Mouse (Mus musculus) MEL (cell line): Measurements from ENCODE around the gene Kif3b. TPM values are rescaled to one million over a fixed set of nuclear protein-coding genes. Genes with fewer than 3 reads are reported as not detected.

ENCODE experiments used
- DNase-seq: peaks from one replicate; pipeline ENCODE4 v3.0.0; 2011; ENCODE audit warnings: low read depth, low spot score
- H3K27ac ChIP-seq: 2 replicates; pipeline ENCODE4 v1.5.1; 2012; ENCODE audit warnings: low read depth, mild to moderate bottlenecking, control low read depth, low read length, moderate library complexity; ENCODE audit not compliant: control insufficient read depth
- H3K27me3 ChIP-seq, 2 experiments: fragments of 150-350 bp in 1 of 2; sonication (generic) in 1 of 2; 2 replicates each; pipeline ENCODE4 v1.6.1; 2012; ENCODE audit warnings: low read length in 2 of 2, mild to moderate bottlenecking in 2 of 2, improper control_type of control experiment in 1 of 2, moderate library complexity in 1 of 2; ENCODE audit not compliant: insufficient read depth in 2 of 2, control insufficient read depth in 1 of 2
- H3K36me3 ChIP-seq, 2 experiments: 2 replicates each; pipeline ENCODE4 v1.6.1; 2012 to 2014; ENCODE audit warnings: low read length in 2 of 2, improper control_type of control experiment in 1 of 2, inconsistent platforms in 1 of 2, mild to moderate bottlenecking in 1 of 2; ENCODE audit not compliant: insufficient read depth in 2 of 2, control insufficient read depth in 1 of 2
- H3K4me1 ChIP-seq, 2 experiments: fragments of 150-350 bp in 1 of 2; sonication (generic) in 1 of 2; 2 replicates each; pipeline ENCODE4 v1.6.1; 2012; ENCODE audit warnings: low read length in 2 of 2, improper control_type of control experiment in 1 of 2, mild to moderate bottlenecking in 1 of 2; ENCODE audit not compliant: insufficient read depth in 2 of 2, control insufficient read depth in 1 of 2
- H3K4me3 ChIP-seq, 2 experiments: fragments of 150-350 bp in 1 of 2; sonication (generic) in 1 of 2; 2 replicates each; pipeline ENCODE4 v1.5.1; 2012; ENCODE audit warnings: low read depth in 2 of 2, low read length in 2 of 2, mild to moderate bottlenecking in 2 of 2, moderate library complexity in 2 of 2, control low read depth in 1 of 2, improper control_type of control experiment in 1 of 2; ENCODE audit not compliant: control insufficient read depth in 1 of 2, insufficient read depth in 1 of 2
- H3K79me2 ChIP-seq: 2 replicates; pipeline ENCODE4 v1.6.1; 2012; ENCODE audit warnings: mild to moderate bottlenecking, low read length, moderate library complexity; ENCODE audit not compliant: control insufficient read depth, poor library complexity, insufficient read depth
- H3K9ac ChIP-seq: 2 replicates; pipeline ENCODE4 v1.6.1; 2012; ENCODE audit warnings: low read depth, mild to moderate bottlenecking, control low read depth, low read length, moderate library complexity; ENCODE audit not compliant: control insufficient read depth, poor library complexity, severe bottlenecking
- H3K9me3 ChIP-seq: fragments of 150-350 bp; sonication (generic); replicated peaks from 2 replicates; pipeline ENCODE4 v1.6.1; 2012; ENCODE audit warnings: mild to moderate bottlenecking, low read length, improper control_type of control experiment, moderate library complexity; ENCODE audit not compliant: insufficient read depth
- BHLHE40 ChIP-seq: IDR thresholded peaks from 2 replicates; pipeline ENCODE4 v1.6.1; 2012; ENCODE audit warnings: low read depth, mild to moderate bottlenecking, inconsistent platforms, low read length, improper control_type of control experiment, borderline replicate concordance
- E2F4 ChIP-seq: IDR thresholded peaks from 2 replicates; pipeline ENCODE4 v1.6.1; 2011; ENCODE audit warnings: low read depth, low read length, improper control_type of control experiment, borderline replicate concordance
- EP300 ChIP-seq, 2 experiments: IDR thresholded peaks; 2 replicates each; pipeline ENCODE4 v1.6.1; 2011; ENCODE audit warnings: improper control_type of control experiment in 2 of 2, low read length in 2 of 2, low read depth in 1 of 2, mild to moderate bottlenecking in 1 of 2
- ETS1 ChIP-seq: IDR thresholded peaks from 2 replicates; pipeline ENCODE4 v1.6.1; 2012; ENCODE audit warnings: low read depth, mild to moderate bottlenecking, inconsistent platforms, low read length, improper control_type of control experiment, moderate library complexity
- GATA1 ChIP-seq: IDR thresholded peaks from 2 replicates; pipeline ENCODE4 v1.6.1; 2011; ENCODE audit warnings: low read depth, low read length, improper control_type of control experiment
- HCFC1 ChIP-seq: IDR thresholded peaks from 2 replicates; pipeline ENCODE4 v1.6.1; 2012; ENCODE audit warnings: low read depth, mild to moderate bottlenecking, inconsistent platforms, low read length, improper control_type of control experiment, moderate library complexity
- MAX ChIP-seq: IDR thresholded peaks from 2 replicates; pipeline ENCODE4 v1.6.1; 2011; ENCODE audit warnings: low read length, improper control_type of control experiment
- MAZ ChIP-seq: IDR thresholded peaks from 2 replicates; pipeline ENCODE4 v1.6.1; 2012; ENCODE audit warnings: low read depth, mild to moderate bottlenecking, inconsistent platforms, low read length, improper control_type of control experiment
- MEF2A ChIP-seq: IDR thresholded peaks from 2 replicates; pipeline ENCODE4 v1.6.1; 2014; ENCODE audit warnings: low read depth, mild to moderate bottlenecking, inconsistent platforms, low read length, improper control_type of control experiment; ENCODE audit not compliant: poor library complexity, insufficient replicate concordance, severe bottlenecking; ENCODE audit errors: extremely low read depth
- MXI1 ChIP-seq: IDR thresholded peaks from 2 replicates; pipeline ENCODE4 v1.6.1; 2011; ENCODE audit warnings: mild to moderate bottlenecking, low read depth, low read length, improper control_type of control experiment
- MYB ChIP-seq: IDR thresholded peaks from 2 replicates; pipeline ENCODE4 v1.6.1; 2011; ENCODE audit warnings: mild to moderate bottlenecking, low read depth, low read length, improper control_type of control experiment
- MYC ChIP-seq: IDR thresholded peaks from 2 replicates; pipeline ENCODE4 v1.6.1; 2011; ENCODE audit warnings: low read depth, mild to moderate bottlenecking, low read length, improper control_type of control experiment, moderate library complexity
- NELFE ChIP-seq: IDR thresholded peaks from 2 replicates; pipeline ENCODE4 v1.6.1; 2011; ENCODE audit warnings: low read depth, low read length, improper control_type of control experiment
- POLR2AphosphoS5 ChIP-seq: IDR thresholded peaks from 2 replicates; pipeline ENCODE4 v1.6.1; 2012; ENCODE audit warnings: low read depth, borderline replicate concordance, mild to moderate bottlenecking, inconsistent platforms, low read length, moderate library complexity, mixed read lengths
- RCOR1 ChIP-seq: IDR thresholded peaks from 2 replicates; pipeline ENCODE4 v1.6.1; 2012; ENCODE audit warnings: low read depth, mild to moderate bottlenecking, inconsistent platforms, low read length, improper control_type of control experiment
- SIN3A ChIP-seq: IDR thresholded peaks from 2 replicates; pipeline ENCODE4 v1.6.1; 2012; ENCODE audit warnings: low read length, improper control_type of control experiment, inconsistent platforms
- SMC3 ChIP-seq: IDR thresholded peaks from 2 replicates; pipeline ENCODE4 v1.6.1; 2011; ENCODE audit warnings: low read depth, low read length, improper control_type of control experiment
- TAL1 ChIP-seq: IDR thresholded peaks from 2 replicates; pipeline ENCODE4 v1.6.1; 2012; ENCODE audit warnings: mild to moderate bottlenecking, inconsistent platforms, low read length, moderate library complexity, mixed read lengths
- TBP ChIP-seq: IDR thresholded peaks from 2 replicates; pipeline ENCODE4 v1.8.0; 2011; ENCODE audit warnings: low read depth, low read length, improper control_type of control experiment
- TCF12 ChIP-seq: IDR thresholded peaks from 2 replicates; pipeline ENCODE4 v1.6.1; 2014; ENCODE audit warnings: low read depth, mild to moderate bottlenecking, inconsistent platforms, low read length, improper control_type of control experiment, moderate library complexity
- UBTF ChIP-seq: IDR thresholded peaks from 2 replicates; pipeline ENCODE4 v1.6.1; 2012; ENCODE audit warnings: low read depth, mild to moderate bottlenecking, inconsistent platforms, low read length, improper control_type of control experiment, moderate library complexity, borderline replicate concordance; ENCODE audit not compliant: insufficient read depth
- USF1 ChIP-seq: IDR thresholded peaks from 2 replicates; pipeline ENCODE4 v1.6.1; 2014; ENCODE audit warnings: low read depth, mild to moderate bottlenecking, inconsistent platforms, low read length, improper control_type of control experiment, moderate library complexity
- ZC3H11A ChIP-seq: IDR thresholded peaks from 2 replicates; pipeline ENCODE4 v1.6.1; 2012; ENCODE audit warnings: low read depth, mild to moderate bottlenecking, inconsistent platforms, low read length, improper control_type of control experiment
- ZMIZ1 ChIP-seq: IDR thresholded peaks from 2 replicates; pipeline ENCODE4 v1.6.1; 2012; ENCODE audit warnings: low read depth, mild to moderate bottlenecking, inconsistent platforms, low read length, improper control_type of control experiment, moderate library complexity
- ZNF384 ChIP-seq: IDR thresholded peaks from 2 replicates; pipeline ENCODE4 v1.6.1; 2012; ENCODE audit warnings: low read depth, mild to moderate bottlenecking, inconsistent platforms, low read length, improper control_type of control experiment
- polyA plus RNA-seq, 2 experiments: library from polyadenylated mRNA; stranded (reverse) in 1 of 2; unstranded in 1 of 2; fragments of >175 nt in 1 of 2; fragments of >200 nt in 1 of 2; gene quantifications; 2 replicates each; pipeline versions ENCODE4 v1.2.1 to v1.2.4; 2012; ENCODE audit warnings: low replicate concordance in 2 of 2, low read depth in 1 of 2; ENCODE audit not compliant: insufficient read length in 2 of 2, insufficient read depth in 1 of 2, missing spikeins in 1 of 2
- total RNA-seq: library from RNA; depleted of rRNA; stranded (reverse); fragments of 300-350 nt; gene quantifications from 2 replicates; pipeline ENCODE4 v1.2.3, GENCODE M21; 2012

Gene Kif3b
- total and polyA plus RNA-seq, 3 experiments, result 11.0 to 34.2 (median 17.9) TPM

DNA sequence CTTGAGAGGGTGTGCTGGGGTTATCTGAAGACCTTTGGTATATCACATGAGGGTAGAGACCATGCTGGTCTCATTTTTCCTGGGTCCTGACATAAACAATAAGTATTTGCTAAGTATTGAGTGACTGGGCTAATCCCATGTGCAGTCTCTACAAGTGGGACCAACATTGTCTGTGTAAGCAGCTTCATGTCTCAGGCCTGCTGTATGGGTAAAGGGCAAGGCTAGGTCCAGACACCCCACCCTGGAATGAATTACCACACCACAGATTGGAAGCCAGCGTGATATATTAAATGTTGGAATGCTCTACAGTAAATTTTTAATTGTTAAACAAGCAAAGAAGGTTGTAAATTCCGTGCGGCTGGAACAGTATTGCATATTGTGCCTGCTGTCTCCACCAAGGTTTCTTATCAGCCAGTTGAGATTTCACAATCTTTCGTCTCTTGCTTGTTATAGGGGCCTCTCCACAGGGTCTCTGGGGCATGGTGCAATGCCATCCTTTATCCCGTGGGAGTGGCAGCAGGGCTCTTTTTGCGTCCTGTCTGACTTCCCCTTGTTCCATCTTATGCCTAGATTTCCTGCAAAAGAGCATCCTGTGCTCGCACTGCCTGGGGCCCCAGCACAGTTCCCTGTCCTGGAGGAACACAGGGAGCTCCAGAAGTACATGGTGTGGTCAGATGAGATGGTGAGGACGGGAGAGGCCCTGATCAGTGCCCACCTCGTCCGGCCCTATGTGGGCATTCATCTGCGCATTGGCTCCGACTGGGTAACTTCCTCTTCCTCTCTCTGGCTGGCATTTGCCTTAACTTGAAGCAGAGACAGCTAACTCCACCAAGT lies 32.0 kb upstream of the Kif3b start:
- Histone ChIP-seq H3K36me3 (peaks cover under 1 to 30% of the 10 kb centered on the region in 2 experiments), H3K9ac (peak overlapping the region; percentile 26), H3K4me3 (no peak overlapping the region), H3K27ac (peak overlapping the region; percentile 89), H3K79me2 (no peaks in the 10 kb centered on the region), H3K9me3 (no peaks in the 10 kb centered on the region), H3K4me1 (peaks cover 21 to 23% of the 10 kb centered on the region in 2 experiments), H3K27me3 (no peaks in the 10 kb centered on the region)
- TF ChIP-seq TAL1, result no peak
- TF ChIP-seq ZC3H11A, result no peak
- TF ChIP-seq RCOR1, result 0 out of 2 replicates have a peak, but pooled peaks have one; percentile 9
- TF ChIP-seq MAX, result no peak
- DNase-seq, result no peak

DNA sequence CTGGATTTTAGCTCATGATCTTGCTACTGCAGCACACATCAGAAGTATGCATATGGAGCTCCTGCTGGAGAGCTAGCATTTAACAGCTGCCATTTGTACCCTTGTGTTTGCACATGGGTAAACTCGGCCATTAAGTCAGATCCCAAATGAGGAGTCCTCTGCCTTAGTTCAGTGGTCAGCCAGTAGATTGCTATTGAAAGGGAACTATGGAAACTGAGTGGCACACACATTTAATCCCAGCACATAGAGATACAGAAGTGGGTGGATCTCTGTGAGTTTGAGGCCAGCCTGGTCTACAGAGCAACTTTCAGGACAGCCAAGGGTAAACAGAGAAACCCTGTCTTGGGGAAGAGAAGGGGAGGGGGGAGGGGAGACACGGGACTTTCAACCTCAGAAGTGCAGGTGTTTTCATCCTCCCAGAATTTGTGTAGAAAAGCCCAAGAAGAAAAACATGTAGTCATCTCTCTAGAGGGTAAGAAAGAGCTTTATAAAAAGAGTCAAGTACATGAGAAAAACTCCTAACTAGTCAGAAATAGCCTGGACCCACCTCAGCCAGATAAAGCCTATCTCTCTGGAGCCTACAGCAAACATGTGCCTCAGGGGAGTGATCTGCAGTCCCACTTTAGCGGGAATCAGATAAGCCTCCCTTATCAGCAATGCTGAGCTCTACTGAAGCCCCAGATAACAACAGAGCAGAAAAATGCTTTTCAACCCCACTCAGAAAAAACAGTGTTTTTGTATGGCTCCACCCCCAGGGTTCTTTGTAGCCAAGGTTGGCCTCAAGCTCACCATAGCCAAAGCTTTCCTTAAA lies 31.1 kb upstream of the Kif3b start:
- TF ChIP-seq NELFE (no peak), SMC3 (no peak), TAL1 (peak; percentile 17; the same call in 1 of the 2 replicates), GATA1 (peak; percentile 99), ETS1 (peak; percentile 86), BHLHE40 (peak; percentile 86), MAZ (0 out of 2 replicates have a peak, but pooled peaks have one; percentile 64), ZC3H11A (0 out of 2 replicates have a peak, but pooled peaks have one; percentile 17), SIN3A (no peak; the same call in 1 of the 2 replicates), POLR2AphosphoS5 (no peak), HCFC1 (no peak), ZNF384 (peak; percentile 73; the same call in 1 of the 2 replicates), ZMIZ1 (no peak), E2F4 (no peak), TCF12 (peak; percentile 95), RCOR1 (peak; percentile 60; the same call in 1 of the 2 replicates), MYB (no peak), MXI1 (peak; percentile 84; the same call in 1 of the 2 replicates), USF1 (peak; percentile 33; the same call in 1 of the 2 replicates), MYC (peak; percentile 86), MEF2A (0 out of 2 replicates have a peak, but pooled peaks have one; percentile 20), TBP (peak; percentile 82), UBTF (no peak), EP300 (IDR thresholded peaks at IDR 0.05; ENCODE audit: low read depth in 1 of 2, low read length in 2 of 2) (peak; percentile 89 to 93)
- H3K36me3 ChIP-seq, result peaks cover 2 to 30% of the 10 kb centered on the region in 2 experiments; a peak in 3 of 4 replicates
- H3K79me2 ChIP-seq, result no peaks in the 10 kb centered on the region
- peak; percentile 65 for DNase-seq
- peaks cover 21 to 23% of the 10 kb centered on the region in 2 experiments for H3K4me1 ChIP-seq
- no peaks in the 10 kb centered on the region for H3K27me3 ChIP-seq
- peak overlapping the region in 1 of 2 experiments; percentile 10; a peak in 1 of 4 replicates for H3K4me3 ChIP-seq
- peak overlapping the region; percentile 89 for H3K27ac ChIP-seq
- H3K9me3 ChIP-seq, result no peaks in the 10 kb centered on the region
- peak overlapping the region; percentile 26 for H3K9ac ChIP-seq
